Mouse (Mus musculus) kidney, postnatal 14 days (tissue): ENCODE data around the gene Adipoq.
A peak's percentile ranks its signal among the peaks of the same experiment; 100 is the strongest.
"Not testable (repeated sequence)": the region's sequence is repeated elsewhere in the genome, so short reads cannot be mapped to it uniquely, and the experiment has no call there.

Source experiments
- DNase-seq: peaks from one replicate; pipeline ENCODE4 v3.0.0; 2022; ENCODE audit warnings: mixed read lengths

The Adipoq gene

GRCm38 (mm10) chr16:23146280-23146679 lies at the start of gene Adipoq:
Gene Adipoq, plus strand, starts transcription at chr16:23146536.
- DNase-seq: no peak

GRCm38 (mm10) chr16:23096886-23097285 lies 49.5 kb upstream of the Adipoq start:
- DNase-seq: not testable (repeated sequence)

GRCm38 (mm10) chr16:23097290-23098104 lies 48.8 kb upstream of the Adipoq start:
- not testable (repeated sequence) for DNase-seq

- not testable (repeated sequence) for DNase-seq
Observed at GRCm38 (mm10) chr16:23098105-23098452, 48.3 kb upstream of the Adipoq start.

GRCm38 (mm10) chr16:23099632-23100031 lies 46.7 kb upstream of the Adipoq start:
- DNase-seq: no peak

GRCm38 (mm10) chr16:23100099-23100575 lies 46.2 kb upstream of the Adipoq start:
- DNase-seq: peak; percentile 50

- no peak for DNase-seq
Observed at GRCm38 (mm10) chr16:23100613-23101012, 45.7 kb upstream of the Adipoq start.

- DNase-seq: no peak
Observed at GRCm38 (mm10) chr16:23102340-23103037, 43.8 kb upstream of the Adipoq start.

GRCm38 (mm10) chr16:23103038-23103745 lies 43.1 kb upstream of the Adipoq start:
- DNase-seq: peak; percentile 43

- DNase-seq: no peak
Observed at GRCm38 (mm10) chr16:23103841-23104240, 42.5 kb upstream of the Adipoq start.

GRCm38 (mm10) chr16:23106121-23106520 lies 40.2 kb upstream of the Adipoq start:
- DNase-seq: no peak

GRCm38 (mm10) chr16:23107231-23107942 lies 38.9 kb upstream of the Adipoq start, which contains the start of gene Eif4a2:
Gene Eif4a2, plus strand, starts transcription at chr16:23107444.
- peak; percentile 96 for DNase-seq

GRCm38 (mm10) chr16:23107946-23108759 lies 38.2 kb upstream of the Adipoq start:
- DNase-seq: peak; percentile 89

GRCm38 (mm10) chr16:23108943-23109342 lies 37.4 kb upstream of the Adipoq start:
- no peak for DNase-seq

GRCm38 (mm10) chr16:23109350-23110280 lies 36.7 kb upstream of the Adipoq start:
- DNase-seq: no peak

GRCm38 (mm10) chr16:23112348-23112747 lies 34.0 kb upstream of the Adipoq start:
- DNase-seq: no peak

- DNase-seq: no peak
Observed at GRCm38 (mm10) chr16:23112861-23113435, 33.4 kb upstream of the Adipoq start.

- DNase-seq: no peak
Observed at GRCm38 (mm10) chr16:23113903-23114302, 32.4 kb upstream of the Adipoq start.

GRCm38 (mm10) chr16:23114339-23115171 lies 31.8 kb upstream of the Adipoq start:
- no peak for DNase-seq
